Mouse (Mus musculus): ENCODE measurements around the gene Kcne1. TPM values are rescaled to one million over a fixed set of nuclear protein-coding genes. Genes with fewer than 3 reads are reported as not detected.
A peak's percentile ranks its signal among the peaks of the same experiment; 100 is the strongest.

The Kcne1 gene
- total RNA-seq, 2 experiments from 2014 or later: 0.26 TPM; not detected in 1

- ATAC-seq (replicated peaks; ENCODE audit: low FRiP score, poor library complexity, severe bottlenecking): no peak
Measured at GRCm38 (mm10) chr16:92358734-92359133, 534 bp downstream of the Kcne1 start.

GRCm38 (mm10) chr16:92357566-92357965 lies 1.7 kb downstream of the Kcne1 start:
- ATAC-seq (replicated peaks; ENCODE audit: low FRiP score, poor library complexity, severe bottlenecking): no peak

- ATAC-seq (replicated peaks; ENCODE audit: low FRiP score, poor library complexity, severe bottlenecking): no peak
Measured at GRCm38 (mm10) chr16:92357023-92357422, 2.2 kb downstream of the Kcne1 start.

- ATAC-seq (replicated peaks; ENCODE audit: low FRiP score, poor library complexity, severe bottlenecking): no peak
Measured at GRCm38 (mm10) chr16:92355982-92356381, 3.3 kb downstream of the Kcne1 start.

- no peak for ATAC-seq (replicated peaks; ENCODE audit: low FRiP score, poor library complexity, severe bottlenecking)
Measured at GRCm38 (mm10) chr16:92355366-92355765, 3.9 kb downstream of the Kcne1 start.

GRCm38 (mm10) chr16:92353897-92354296 lies 5.4 kb downstream of the Kcne1 start:
- no peak for ATAC-seq (replicated peaks; ENCODE audit: low FRiP score, poor library complexity, severe bottlenecking)

- ATAC-seq (replicated peaks; ENCODE audit: low FRiP score, poor library complexity, severe bottlenecking): no peak
Measured at GRCm38 (mm10) chr16:92353295-92353694, 6.0 kb downstream of the Kcne1 start.

GRCm38 (mm10) chr16:92348941-92349340 lies 10.3 kb downstream of the Kcne1 start:
- ATAC-seq (replicated peaks; ENCODE audit: low FRiP score, poor library complexity, severe bottlenecking): no peak

GRCm38 (mm10) chr16:92346297-92346916 lies 12.9 kb downstream of the Kcne1 start:
- no peak for ATAC-seq (replicated peaks; ENCODE audit: low FRiP score, poor library complexity, severe bottlenecking)

GRCm38 (mm10) chr16:92345177-92345576 lies 14.1 kb downstream of the Kcne1 start:
- ATAC-seq (replicated peaks; ENCODE audit: low FRiP score, poor library complexity, severe bottlenecking): no peak

GRCm38 (mm10) chr16:92340612-92341511 lies 18.4 kb downstream of the Kcne1 start:
- 0 out of 2 replicates have a peak, but pooled peaks have one; percentile 71 for ATAC-seq (replicated peaks; ENCODE audit: low FRiP score, poor library complexity, severe bottlenecking)

GRCm38 (mm10) chr16:92336280-92336679 lies 23.0 kb downstream of the Kcne1 start:
- ATAC-seq (replicated peaks; ENCODE audit: low FRiP score, poor library complexity, severe bottlenecking): peak; percentile 69; the same call in 1 of the 2 replicates

- ATAC-seq (replicated peaks; ENCODE audit: low FRiP score, poor library complexity, severe bottlenecking): no peak
Measured at GRCm38 (mm10) chr16:92334600-92334999, 24.7 kb downstream of the Kcne1 start.

GRCm38 (mm10) chr16:92330966-92331365 lies 28.3 kb downstream of the Kcne1 start:
- no peak for ATAC-seq (replicated peaks; ENCODE audit: low FRiP score, poor library complexity, severe bottlenecking)

GRCm38 (mm10) chr16:92327911-92328310 lies 31.4 kb downstream of the Kcne1 start:
- ATAC-seq (replicated peaks; ENCODE audit: low FRiP score, poor library complexity, severe bottlenecking): no peak

GRCm38 (mm10) chr16:92325062-92325406 lies 34.2 kb downstream of the Kcne1 start:
- no peak for ATAC-seq (replicated peaks; ENCODE audit: low FRiP score, poor library complexity, severe bottlenecking)

- no peak for ATAC-seq (replicated peaks; ENCODE audit: low FRiP score, poor library complexity, severe bottlenecking)
Measured at GRCm38 (mm10) chr16:92324309-92325061, 34.8 kb downstream of the Kcne1 start.

- ATAC-seq (replicated peaks; ENCODE audit: low FRiP score, poor library complexity, severe bottlenecking): no peak
Measured at GRCm38 (mm10) chr16:92321341-92321740, 37.9 kb downstream of the Kcne1 start, which contains the start of gene Fam243. TSS of gene Fam243 (minus strand) at chr16:92321441.

GRCm38 (mm10) chr16:92320361-92320760 lies 38.9 kb downstream of the Kcne1 start:
- no peak for ATAC-seq (replicated peaks; ENCODE audit: low FRiP score, poor library complexity, severe bottlenecking)

GRCm38 (mm10) chr16:92319353-92320109 lies 39.7 kb downstream of the Kcne1 start:
- ATAC-seq (replicated peaks; ENCODE audit: low FRiP score, poor library complexity, severe bottlenecking): peak; percentile 68; the same call in 1 of the 2 replicates

All from erythroblast, adult 5-6 weeks (primary cell).